Mouse (Mus musculus): ENCODE results near the gene Prdx2.

Prdx2 gene

DNA sequence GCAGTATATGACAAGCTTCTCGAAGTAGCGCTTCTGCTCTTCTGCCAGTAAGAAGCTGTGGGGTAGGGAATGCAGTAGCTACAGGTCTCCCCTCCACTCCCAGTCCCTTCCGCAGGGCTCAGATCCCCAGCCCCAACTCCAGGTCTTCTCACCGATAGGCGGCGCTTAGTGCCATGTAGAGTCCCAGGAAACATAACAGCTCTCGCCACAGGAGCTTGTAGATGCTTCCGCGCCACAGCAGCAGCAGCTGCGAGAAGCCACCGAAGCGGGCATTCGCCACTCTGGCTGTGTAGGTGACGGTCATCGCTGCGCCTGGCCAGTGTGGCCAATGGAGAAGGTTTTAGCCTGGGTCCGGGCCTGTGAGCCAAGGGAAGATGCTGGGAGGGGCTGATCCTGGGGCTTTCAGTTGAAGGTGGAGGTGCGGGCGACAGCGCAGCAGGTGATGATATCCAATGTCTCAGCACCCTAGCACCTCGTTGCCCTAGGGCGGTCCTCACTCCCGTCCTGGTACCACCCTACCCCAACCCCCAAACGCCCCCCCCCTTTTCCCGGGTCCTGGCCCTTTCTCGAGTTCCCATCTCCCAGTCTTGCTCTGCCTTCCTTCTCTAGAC, 43.9 kb downstream of the Prdx2 start:
- peak; percentile 78 to 79 for DNase-seq

DNA sequence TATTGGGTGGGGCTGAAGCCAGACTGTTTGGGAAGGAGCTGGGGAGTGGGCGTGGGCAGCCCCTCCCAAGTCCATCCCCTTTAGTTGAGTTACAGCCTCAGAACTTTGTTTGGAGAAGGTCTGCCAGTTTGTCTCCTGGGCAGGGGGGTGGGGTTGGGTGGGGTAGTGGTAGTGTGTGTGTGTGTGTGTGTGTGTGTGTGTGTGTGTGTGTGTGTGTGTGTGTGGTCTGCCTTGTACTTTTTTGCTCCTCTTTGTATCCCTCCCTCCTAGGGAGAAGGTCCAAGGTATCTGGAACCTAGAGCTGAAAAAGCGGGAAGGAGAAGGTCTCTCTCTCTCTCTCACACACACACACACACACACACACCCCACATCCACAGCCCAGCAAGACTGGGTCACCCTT, 45.0 kb downstream of the Prdx2 start, which contains the start of gene Best2:
Best2 (minus strand) TSS at position 101 of the 400 bp plus-strand sequence.
- no peak for DNase-seq

DNA sequence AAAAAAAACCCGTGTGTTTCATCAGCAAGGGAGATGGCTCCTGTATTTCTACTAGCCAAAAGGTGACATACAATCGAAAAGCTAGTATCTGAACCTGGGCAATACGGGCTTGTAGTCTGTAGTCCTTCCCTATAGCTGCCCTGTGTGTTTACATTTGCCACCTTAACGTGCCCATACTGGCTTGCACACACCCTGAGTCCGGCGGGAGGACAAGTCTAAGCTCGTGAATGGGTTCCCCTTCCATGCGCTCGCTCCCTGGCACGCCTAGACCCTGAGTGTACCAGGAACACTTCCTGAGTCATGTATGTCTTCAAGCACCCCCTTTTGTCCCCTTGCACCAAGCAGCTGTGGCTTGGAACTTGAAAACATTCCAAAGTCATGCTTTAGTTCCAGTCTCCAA, 47.3 kb downstream of the Prdx2 start:
- no peak for DNase-seq

DNA sequence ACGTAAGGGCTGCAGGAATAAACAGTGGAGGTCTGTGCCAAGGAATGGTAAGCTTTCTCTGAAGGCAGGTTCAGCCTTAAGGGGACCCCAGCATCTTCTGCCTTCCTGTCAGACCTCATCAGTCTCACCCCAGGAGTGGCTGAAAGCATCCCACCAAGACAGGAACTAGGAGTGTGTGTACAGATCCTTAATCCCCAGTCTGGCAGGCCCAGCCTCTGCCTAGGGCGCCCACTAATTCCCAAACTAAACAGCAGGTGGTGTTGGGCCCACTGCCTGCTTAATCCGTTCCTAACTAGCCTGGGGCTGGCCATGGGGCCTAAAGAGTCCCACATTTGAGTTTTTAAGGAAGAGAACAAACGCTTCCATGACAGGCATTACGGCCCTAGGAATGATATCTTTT, 47.8 kb downstream of the Prdx2 start:
- no peak for DNase-seq

DNA sequence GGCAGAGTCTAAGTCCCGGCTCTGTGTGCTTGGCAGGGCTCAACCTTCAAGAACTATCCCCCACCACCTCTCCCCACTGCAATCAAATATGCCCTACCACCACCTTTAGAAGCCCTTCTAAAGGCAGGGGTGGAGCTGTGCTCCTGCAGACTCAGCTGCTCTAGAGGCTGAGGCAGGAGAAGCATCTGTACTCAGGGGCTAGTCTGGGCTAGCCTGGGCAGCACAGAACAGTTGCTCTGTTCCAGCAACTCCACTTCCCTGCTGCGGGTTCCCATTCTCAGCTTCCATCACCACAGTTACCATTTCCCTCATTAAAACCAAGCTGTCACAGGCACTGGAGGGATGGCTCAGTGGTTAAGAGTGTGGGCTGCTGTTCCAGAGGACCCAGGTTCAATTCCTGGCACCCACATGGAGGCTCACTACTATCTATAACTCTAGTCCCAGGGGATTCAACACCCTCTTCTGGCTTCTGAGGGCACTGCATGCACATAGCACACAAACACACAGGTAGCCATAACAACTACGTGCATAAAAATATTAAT, 52.2 kb downstream of the Prdx2 start:
- no peak for DNase-seq

DNA sequence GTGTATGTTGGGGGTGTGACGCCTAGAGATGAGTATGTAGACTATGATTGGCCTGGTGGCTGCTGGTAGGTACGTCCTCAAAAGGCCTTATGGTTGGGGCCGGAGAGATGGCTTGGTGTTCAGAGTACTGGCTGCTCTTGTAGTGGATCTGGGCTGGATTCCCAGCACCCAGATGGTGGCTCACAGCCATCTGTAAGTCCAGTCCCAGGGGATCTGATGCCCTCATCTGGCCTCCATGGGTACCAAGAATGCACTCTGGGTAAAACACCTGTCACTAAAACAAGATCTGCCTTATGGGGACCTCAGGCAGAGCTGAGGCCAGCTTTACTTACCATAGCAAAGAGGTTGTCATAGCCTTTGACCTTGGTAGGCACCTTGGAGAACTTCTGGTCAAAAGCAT, 54.5 kb downstream of the Prdx2 start:
- peak in 1 of 2 experiments; percentile 28 for DNase-seq

All from cerebellum, postnatal 10 days (tissue).